Mouse (Mus musculus) adrenal gland, postnatal 10 days (tissue): ENCODE data around the gene Ispd. TPM values are rescaled to one million over a fixed set of nuclear protein-coding genes. Genes with fewer than 3 reads are reported as not detected.
A peak's percentile ranks its signal among the peaks of the same experiment; 100 is the strongest.

Source experiments
- DNase-seq: peaks from one replicate; pipeline ENCODE4 v3.0.0; 2021; ENCODE audit warnings: mixed read lengths
- total RNA-seq, 2 experiments: library from RNA; stranded (reverse); gene quantifications; 2 replicates each; pipeline ENCODE4 v1.2.3; 2021

Gene Ispd
- total RNA-seq, 2 experiments from 2014 or later = 7.4 to 8.6 TPM

DNA sequence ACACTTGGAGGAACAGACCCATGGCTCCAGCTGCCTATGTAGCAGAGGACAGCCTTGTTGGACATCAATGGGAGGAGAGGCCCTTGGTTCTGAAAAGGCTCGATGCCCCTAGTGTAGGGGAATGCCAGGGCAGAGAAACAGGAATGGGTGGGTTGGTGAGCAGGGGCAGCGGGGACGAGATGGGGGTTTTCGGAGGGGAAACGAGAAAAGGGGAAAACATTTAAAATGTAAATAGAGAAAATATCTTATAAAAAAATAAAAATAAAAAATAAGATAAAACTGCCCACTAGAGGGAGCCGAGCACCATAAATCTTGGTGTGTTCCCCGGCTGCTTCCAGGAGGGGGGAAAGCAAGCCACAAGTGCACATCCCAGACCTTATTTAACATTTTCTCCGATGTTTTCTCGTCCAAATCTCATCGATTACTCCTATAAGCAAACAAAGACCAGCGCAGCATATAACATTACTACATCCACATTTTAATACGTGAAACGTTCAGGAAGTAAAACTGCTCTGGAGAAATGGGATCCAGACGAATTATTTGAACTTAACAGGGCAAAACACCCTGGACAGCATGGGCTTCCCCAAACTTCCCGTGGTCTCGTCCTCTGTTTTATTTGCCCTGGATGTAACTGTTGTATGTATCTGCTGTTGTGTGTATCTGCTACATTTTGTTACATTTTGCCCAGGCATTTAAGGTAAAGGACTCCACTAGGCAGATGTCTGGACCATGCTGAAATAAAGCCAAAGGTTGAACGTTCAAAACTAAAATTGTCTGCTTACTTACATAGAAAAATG lies 332.8 kb downstream of the Ispd start:
- peak; percentile 41 for DNase-seq

DNA sequence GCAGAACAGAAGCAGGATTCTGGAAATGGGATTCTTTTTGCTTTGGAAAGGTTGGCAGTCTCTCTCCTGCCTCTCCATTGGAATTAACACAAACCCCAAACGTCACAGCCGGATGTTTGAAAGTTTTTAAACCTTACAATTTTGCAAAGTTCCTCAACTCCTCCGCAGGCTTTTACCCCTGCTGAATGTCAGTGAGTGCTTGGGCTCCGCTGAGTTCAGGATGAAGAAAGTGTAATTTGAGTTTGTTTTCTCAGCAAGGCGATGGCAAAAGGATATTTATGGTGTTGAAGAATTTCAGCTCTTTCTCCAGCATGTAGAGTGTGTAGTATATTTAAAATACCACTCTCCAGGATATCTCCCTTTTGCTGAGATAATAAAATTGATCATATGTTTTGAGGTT lies 336.3 kb downstream of the Ispd start:
- no peak for DNase-seq

DNA sequence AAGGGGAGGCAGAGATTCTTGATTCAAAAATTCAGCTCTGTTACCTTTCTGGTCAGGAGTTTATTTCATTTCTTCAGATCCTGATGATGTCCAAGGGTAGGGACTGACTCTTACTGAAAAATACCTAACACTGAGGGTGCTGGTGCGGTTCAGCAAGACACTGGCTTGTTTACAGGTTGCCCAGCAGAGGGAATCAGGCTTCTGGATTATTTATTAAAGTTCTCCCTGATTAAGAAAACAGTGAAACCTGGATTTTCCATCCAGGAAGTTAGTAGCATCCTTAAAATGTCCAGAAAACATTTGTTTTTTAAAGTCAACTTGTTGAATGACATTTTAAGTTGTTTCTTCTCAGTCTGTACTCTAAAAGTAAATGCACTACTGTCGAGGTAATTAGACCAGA lies 337.2 kb downstream of the Ispd start:
- DNase-seq = no peak

DNA sequence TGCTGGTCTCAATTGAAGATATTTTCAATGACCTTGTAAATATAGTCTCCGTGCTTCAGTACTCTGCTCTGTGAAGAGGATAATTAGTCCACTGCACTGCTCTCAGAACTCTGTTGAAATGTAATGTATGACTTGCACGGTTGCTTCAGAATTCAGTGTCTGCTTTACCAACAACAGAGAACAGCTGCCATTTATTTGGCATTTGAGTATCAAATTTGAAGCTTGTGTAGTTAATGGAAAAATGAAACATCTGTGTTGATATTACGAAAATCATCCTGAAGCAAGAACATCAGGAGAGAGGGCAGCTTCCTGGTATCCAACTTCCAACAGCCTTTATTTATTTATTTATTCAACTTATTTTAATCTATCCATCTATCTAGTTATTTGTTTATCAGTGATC lies 337.8 kb downstream of the Ispd start:
- no peak for DNase-seq

DNA sequence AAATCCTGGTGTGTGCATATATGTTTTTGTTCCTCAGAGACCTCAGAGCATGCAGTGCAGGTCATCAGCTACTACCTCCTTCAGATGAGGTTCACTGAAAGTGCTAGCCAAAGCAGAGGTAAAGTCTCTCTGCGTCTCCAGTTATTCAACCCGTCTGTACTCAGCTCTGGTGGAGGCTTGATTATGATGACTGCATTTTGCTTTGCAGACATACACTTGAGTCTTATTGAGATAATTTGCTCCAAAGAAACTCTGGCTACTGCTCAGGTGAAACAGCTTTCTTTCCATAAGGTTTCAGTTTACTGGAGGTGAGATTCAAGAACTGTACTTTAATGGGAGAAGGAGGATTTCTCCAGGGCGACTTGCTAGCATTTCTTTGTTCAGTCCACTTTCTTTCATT lies 339.5 kb downstream of the Ispd start:
- no peak for DNase-seq

DNA sequence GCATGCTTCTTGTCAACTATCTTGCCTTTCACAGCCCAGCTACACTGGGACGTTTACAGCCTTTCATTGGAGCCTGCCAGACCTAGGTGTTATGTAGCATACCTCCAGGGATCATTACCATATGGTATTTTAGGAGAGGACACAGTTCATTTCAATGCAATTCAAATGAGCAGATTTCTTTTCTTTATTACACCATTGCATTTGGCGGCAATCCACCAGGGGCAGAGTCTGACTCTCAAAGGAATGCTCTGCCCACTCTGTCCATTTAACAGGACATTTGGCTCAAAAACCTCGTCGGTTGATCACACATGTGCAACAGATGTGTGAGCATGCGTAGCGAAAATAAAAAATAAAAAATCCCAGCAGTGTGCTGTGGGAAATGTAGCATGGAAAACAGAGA lies 340.0 kb downstream of the Ispd start:
- DNase-seq = peak; percentile 23

DNA sequence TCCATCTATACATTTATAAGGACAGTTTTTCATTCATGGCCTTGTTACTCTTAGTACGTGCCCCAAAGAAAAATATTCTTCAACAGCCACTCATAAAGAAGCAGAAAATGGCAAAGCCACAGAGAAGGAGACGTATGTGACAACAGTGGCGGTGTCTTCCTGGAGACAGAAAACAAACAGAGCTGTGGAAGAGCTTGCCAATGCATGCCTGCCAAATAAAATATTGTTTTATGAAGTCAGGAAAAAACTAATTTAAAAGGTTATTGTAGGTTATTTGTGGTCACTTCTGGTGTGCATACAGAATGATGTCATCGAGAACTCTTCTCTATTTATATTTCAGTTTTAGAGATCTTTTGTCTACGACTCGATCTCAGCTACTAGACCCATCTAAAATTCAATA lies 341.5 kb downstream of the Ispd start:
- no peak for DNase-seq

DNA sequence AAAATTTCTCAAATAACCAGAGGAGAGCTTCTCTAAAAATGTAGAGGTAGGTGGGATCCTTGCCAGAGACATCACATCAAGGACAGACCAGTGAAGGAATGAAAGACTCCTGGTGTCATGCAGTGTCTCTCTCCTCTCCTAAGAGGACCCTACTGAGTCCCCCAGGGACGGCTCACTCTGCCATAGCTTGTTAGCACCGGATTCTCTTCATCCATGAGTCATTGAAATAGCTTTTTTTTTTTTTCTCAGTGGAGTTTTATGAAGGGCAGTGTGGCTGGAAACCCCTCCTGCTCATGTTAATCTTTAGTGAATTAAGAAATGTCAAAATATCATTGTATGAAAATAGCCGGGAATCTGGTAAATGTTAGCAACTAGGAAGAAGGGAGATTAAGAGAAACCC lies 342.1 kb downstream of the Ispd start:
- no peak for DNase-seq

DNA sequence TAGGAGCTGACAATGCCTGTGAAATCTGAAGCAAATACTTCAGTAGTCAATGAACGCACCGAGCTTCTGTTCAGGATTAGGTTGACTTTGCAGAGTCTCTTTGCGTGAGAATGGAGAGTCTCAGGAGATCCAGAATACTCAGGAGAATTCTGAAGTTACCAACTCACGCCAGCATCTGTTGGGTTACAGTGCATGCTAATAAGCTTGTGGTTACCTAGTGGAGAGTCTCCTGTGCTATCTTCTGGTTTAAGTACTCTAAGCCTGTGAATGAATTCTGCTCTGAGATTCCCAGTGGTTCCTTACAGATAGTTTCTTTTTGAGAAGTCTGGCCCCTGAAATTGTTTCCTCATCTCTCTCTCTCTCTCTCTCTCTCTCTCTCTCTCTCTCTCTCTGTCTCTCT lies 343.0 kb downstream of the Ispd start:
- no peak for DNase-seq

DNA sequence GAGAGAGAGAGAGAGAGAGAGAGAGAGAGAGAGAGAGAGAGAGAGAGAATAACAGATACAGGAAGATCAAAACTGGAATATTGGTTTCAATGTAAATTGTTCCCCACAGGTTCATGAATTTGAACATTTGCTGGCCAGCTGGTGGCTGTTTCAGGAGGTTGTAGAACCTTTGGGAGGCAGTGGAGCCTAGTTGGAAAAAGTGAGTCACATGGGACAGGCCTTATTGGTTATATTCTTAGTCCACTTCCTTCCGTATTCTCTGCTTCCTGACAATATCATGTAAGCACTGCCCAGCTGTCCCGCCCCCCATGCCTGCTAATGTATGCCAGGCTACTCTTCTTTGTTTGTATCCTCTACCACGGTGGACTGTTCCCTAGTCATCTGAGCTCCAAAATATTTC lies 344.0 kb downstream of the Ispd start:
- no peak for DNase-seq

DNA sequence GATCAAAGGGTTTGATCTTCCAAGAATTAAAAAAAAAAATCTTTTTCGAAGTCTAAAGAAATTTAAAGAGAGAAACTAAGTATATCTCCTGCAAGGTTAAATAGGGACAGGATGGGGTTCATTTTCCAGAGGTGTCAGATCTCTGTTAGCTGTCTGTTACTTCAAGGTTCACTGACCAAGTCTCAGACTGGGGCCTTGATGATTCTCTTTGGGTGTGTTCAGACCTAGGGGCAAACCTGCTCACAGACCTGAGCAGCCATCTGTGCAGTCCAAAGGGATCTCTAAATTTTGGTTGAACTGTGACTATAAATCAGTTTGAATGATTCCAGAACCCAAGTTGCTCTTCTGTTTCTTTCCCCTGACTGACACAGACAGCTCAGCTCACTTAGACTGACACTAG lies 344.8 kb downstream of the Ispd start:
- no peak for DNase-seq

DNA sequence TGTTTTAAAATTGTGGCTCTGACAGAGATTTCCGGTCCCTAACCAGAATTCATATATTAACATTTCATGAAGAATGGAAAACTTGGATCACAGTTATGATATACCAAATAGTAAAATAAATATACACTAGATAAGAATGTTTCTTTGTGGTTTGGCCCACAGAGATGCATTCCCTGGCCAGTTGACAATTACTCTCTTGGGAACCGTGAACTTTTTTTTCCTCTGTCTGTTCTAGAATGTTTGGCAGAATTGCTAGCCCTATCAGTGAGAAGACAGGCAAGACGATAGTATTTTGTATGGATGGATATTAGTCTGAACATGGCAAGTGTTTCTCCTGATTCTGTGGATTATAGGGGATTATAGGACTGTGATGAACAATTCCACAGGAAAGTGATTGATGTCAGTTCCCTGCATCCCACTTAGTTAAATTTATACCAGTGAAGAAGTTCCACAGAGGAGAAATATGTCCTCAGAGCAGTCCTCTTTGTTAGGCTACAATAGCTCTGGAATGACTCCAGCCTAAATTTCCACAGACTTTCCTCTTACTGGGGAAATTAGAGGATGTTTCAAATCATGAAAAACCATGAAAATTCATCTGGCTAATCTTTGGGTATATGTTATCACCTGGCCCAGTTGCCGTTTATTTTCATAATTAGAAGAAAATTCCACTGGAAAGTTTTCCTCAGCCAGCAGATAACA lies 352.6 kb downstream of the Ispd start:
- no peak for DNase-seq

Other genes starting within 250 kb of the Ispd start
- gene Ankmy2, start 224.3 kb upstream of the Ispd start, total RNA-seq = 10 to 100 TPM; 28.6 to 34.7 TPM
- gene Bzw2, start 223.4 kb upstream of the Ispd start, total RNA-seq = 10 to 100 TPM; 40.2 to 67.5 TPM
- gene Lrrc72, start 128.1 kb upstream of the Ispd start, total RNA-seq = not detected
- 1 to 10 TPM; 2.1 to 5.1 TPM for gene Sostdc1, start 67.3 kb upstream of the Ispd start, total RNA-seq
- gene D630036H23Rik, start 731 bp downstream of the Ispd start, total RNA-seq = 1 to 10 TPM; 1.1 to 1.3 TPM